Mouse (Mus musculus) CD4-positive naive resting alpha-beta T cell, adult 76 days (primary cell): ENCODE results near the gene Dmgdh. TPM values are rescaled to one million over a fixed set of nuclear protein-coding genes. Genes with fewer than 3 reads are reported as not detected.

ENCODE experiments used
- total RNA-seq: library from RNA; stranded (reverse); gene quantifications from one replicate; pipeline ENCODE4 v1.2.4, GENCODE M21; 2023

The Dmgdh gene
- not detected for total RNA-seq

DNA sequence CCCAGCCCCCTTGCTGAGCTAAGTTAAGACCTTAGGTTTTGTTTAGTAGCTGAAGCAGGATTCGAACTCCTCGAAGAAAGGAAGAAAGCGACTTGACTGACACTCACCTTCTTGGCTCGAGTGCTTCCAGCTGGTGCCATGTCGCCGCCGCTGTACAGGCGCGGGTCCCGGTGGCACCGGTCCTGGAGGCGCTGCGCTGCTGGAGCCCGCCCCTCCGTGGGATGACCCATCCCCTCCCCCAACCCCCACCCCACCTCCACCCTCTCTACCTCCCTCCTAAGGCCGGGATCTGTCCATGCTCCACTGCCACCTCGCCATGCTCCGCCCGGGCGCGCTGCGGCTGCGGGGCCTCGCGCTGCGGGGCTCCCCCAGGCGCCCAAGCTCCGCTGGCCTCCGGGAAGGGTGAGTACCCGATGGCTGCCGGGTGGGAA, at the start of gene Dmgdh, which contains the start of gene Bhmt2:
Gene Dmgdh, plus strand, starts transcription at position 303 of the 431 bp plus-strand sequence.
Gene Bhmt2, minus strand, starts transcription at position 172 of the 431 bp plus-strand sequence.

DNA sequence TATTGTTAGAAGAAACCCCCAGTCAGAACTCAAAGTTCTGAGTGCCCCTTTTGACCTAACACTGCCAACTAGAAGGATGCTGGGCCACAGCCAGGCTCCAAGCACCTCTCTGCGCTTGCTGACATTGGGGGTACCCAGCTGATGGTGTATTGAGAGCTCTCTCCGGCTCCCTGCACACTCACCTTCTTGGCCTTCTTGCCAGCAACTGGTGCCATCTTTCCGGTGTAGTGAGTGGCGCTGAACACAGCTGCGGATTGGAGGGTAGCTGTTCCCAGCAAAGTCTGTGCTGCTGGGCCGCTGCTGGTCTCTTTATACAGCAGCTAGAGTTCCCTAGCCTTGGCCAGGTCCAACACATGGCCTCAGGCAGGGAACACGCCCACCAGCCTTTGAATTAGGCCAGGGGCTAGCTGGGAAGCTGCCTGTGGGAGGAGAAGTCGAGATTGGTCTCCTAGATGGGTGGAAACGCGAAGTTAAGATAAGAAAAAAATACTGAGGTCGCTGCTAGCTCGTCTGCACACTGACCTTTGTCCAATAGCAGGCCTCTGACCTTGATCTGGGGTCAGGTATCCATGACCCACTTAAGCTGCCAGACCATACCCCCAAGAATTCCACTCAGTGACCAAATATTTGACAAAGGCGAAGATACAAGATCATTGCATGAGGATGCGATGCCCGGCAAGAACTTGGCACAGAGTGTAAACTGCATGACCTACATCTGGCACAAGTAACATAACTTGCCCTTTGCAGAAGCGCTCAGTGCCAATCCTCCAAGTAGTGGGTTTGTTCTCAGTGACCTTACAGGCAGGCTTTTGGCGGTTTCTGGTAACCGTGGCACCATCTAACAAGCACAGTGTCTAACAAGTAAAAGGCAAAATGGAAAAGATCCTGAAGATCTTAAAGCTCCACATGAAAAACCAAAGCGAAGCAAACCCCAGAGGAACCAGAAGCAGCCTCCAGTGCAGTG, 36.7 kb upstream of the Dmgdh start, which contains the start of gene Bhmt:
Gene Bhmt, minus strand, starts transcription at position 680 of the 964 bp plus-strand sequence.

DNA sequence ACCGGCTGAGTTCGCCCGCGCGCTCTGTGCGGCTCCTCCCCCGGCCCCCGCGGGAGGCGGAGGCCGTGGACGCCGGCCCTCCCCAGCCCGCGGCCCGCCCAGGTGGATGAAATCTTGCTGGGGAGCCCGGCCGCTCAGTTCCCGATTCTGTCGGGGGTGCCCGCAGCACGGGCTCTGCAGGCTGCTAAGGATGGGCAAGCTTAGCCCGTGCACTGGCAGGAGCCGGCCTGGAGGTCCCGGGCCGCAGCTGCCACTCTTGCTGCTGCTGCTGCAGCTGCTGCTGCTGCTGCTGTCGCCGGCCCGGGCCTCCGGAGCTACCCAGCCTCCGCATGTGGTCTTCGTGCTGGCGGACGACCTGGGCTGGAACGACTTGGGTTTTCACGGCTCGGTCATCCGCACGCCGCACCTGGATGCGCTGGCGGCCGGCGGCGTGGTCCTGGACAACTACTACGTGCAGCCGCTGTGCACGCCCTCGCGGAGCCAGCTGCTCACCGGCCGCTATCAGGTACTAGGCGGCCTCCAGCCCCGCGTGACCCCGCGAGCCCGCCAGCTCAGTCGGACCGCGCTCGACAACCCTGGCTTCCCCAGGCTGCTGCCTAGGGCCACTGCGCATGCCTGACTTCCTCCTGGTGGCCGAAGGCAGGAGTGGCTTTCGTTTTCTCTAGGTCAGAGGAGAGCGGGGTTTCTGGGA, 97.5 kb downstream of the Dmgdh start, which contains the start of gene Arsb:
Gene Arsb, plus strand, starts transcription at position 43 of the 691 bp plus-strand sequence.

Other genes with a start within 250 kb of the Dmgdh start
- 157 TPM for gene Jmy, start 174.6 kb upstream of the Dmgdh start, total RNA-seq
- gene Bhmt, start 36.5 kb upstream of the Dmgdh start, total RNA-seq = 0.32 TPM
- not detected for gene Bhmt2, start 131 bp upstream of the Dmgdh start, total RNA-seq
- gene Arsb, start 97.2 kb downstream of the Dmgdh start, total RNA-seq = 13.2 TPM